Mouse (Mus musculus) C2C12 (cell line): Measurements from ENCODE around the gene Ttc23. TPM values are rescaled to one million over a fixed set of nuclear protein-coding genes. Genes with fewer than 3 reads are reported as not detected.

ENCODE experiments used
- H3K27me3 ChIP-seq: one replicate; pipeline ENCODE4 v1.6.1; 2011; ENCODE audit not compliant: control insufficient read depth, insufficient read depth, insufficient read length
- H3K36me3 ChIP-seq: one replicate; pipeline ENCODE4 v1.6.1; 2011; ENCODE audit not compliant: control insufficient read depth, insufficient read depth
- H3K4me3 ChIP-seq: one replicate; pipeline ENCODE4 v1.5.1; 2011; ENCODE audit warnings: mild to moderate bottlenecking, control low read depth; ENCODE audit not compliant: poor library complexity, insufficient read depth, severe bottlenecking
- H3K79me2 ChIP-seq: one replicate; pipeline ENCODE4 v1.6.1; 2011; ENCODE audit not compliant: control insufficient read depth, insufficient read depth
- H3K79me3 ChIP-seq: one replicate; pipeline ENCODE4 v1.6.1; 2011; ENCODE audit warnings: low read depth, control low read depth
- H3ac ChIP-seq: one replicate; pipeline ENCODE3; 2011; ENCODE audit warnings: low read depth; ENCODE audit not compliant: control insufficient read depth, insufficient read length
- CEBPB ChIP-seq: IDR thresholded peaks from one replicate; pipeline ENCODE4 v1.6.1; 2011; ENCODE audit warnings: low read depth, mild to moderate bottlenecking, control low read depth, moderate library complexity
- CTCF ChIP-seq: IDR thresholded peaks from one replicate; pipeline ENCODE4 v1.5.1; 2011; ENCODE audit not compliant: control insufficient read depth, insufficient read depth, insufficient read length
- FOSL1 ChIP-seq: IDR thresholded peaks from one replicate; pipeline ENCODE4 v1.8.0; 2011; ENCODE audit warnings: mild to moderate bottlenecking, low read length; ENCODE audit not compliant: poor library complexity, insufficient read depth, severe bottlenecking
- MAX ChIP-seq: IDR thresholded peaks from one replicate; pipeline ENCODE4 v1.6.1; 2011; ENCODE audit warnings: mild to moderate bottlenecking, control low read depth
- MYOD1 ChIP-seq: IDR thresholded peaks from one replicate; pipeline ENCODE4 v1.6.1; 2011; ENCODE audit warnings: low read depth; ENCODE audit not compliant: control insufficient read depth, insufficient read length
- MYOG ChIP-seq: IDR thresholded peaks from one replicate; pipeline ENCODE4 v1.6.1; 2011; ENCODE audit not compliant: control insufficient read depth, insufficient read length; ENCODE audit errors: extremely low read depth
- USF1 ChIP-seq: IDR thresholded peaks from one replicate; pipeline ENCODE4 v1.6.1; 2011; ENCODE audit warnings: low read depth, mild to moderate bottlenecking, control low read depth, moderate library complexity
- polyA plus RNA-seq: library from polyadenylated mRNA; unstranded; fragments of >200 nt; fragmentation: generic; extraction: Trizol; gene quantifications from one replicate; pipeline ENCODE4 v1.2.1, GENCODE M21; 2012; ENCODE audit warnings: missing spikeins

Gene Ttc23
- polyA plus RNA-seq, 1 experiment: 7.2 TPM

GRCm38 (mm10) chr7:67725016-67725415, 77.8 kb downstream of the Ttc23 start:
- Histone ChIP-seq H3K79me2 (no peaks in the 10 kb centered on the region), H3K79me3 (no peaks in the 10 kb centered on the region), H3ac (no peak overlapping the region), H3K36me3 (no peaks in the 10 kb centered on the region), H3K27me3 (no peaks in the 10 kb centered on the region), H3K4me3 (no peak overlapping the region)
- TF ChIP-seq MYOD1 (no peak), MYOG (no peak), FOSL1 (no peak), CEBPB (no peak), MAX (no peak), USF1 (no peak), CTCF (no peak)

GRCm38 (mm10) chr7:67728203-67728602, 81.0 kb downstream of the Ttc23 start:
- H3K4me3 ChIP-seq: no peak overlapping the region
- H3K27me3 ChIP-seq: no peaks in the 10 kb centered on the region
- H3K79me2 ChIP-seq: no peaks in the 10 kb centered on the region
- no peak for TF ChIP-seq MYOD1
- TF ChIP-seq MAX: no peak
- no peak for TF ChIP-seq CEBPB
- TF ChIP-seq CTCF: no peak
- no peak for TF ChIP-seq USF1
- no peak for TF ChIP-seq MYOG
- TF ChIP-seq FOSL1: no peak
- H3ac ChIP-seq: no peak overlapping the region
- no peaks in the 10 kb centered on the region for H3K79me3 ChIP-seq
- H3K36me3 ChIP-seq: no peaks in the 10 kb centered on the region

- no peak for TF ChIP-seq CTCF
- no peak for TF ChIP-seq MYOG
- no peak for TF ChIP-seq MAX
- no peak for TF ChIP-seq MYOD1
- TF ChIP-seq CEBPB: no peak
- TF ChIP-seq USF1: no peak
- TF ChIP-seq FOSL1: no peak
- Histone ChIP-seq H3K79me2 (no peaks in the 10 kb centered on the region), H3K4me3 (no peak overlapping the region), H3K36me3 (no peaks in the 10 kb centered on the region), H3K27me3 (no peaks in the 10 kb centered on the region), H3K79me3 (no peaks in the 10 kb centered on the region), H3ac (no peak overlapping the region)
Measured at GRCm38 (mm10) chr7:67728809-67729208, 81.6 kb downstream of the Ttc23 start.

GRCm38 (mm10) chr7:67730431-67731110, 83.4 kb downstream of the Ttc23 start:
- Histone ChIP-seq H3K27me3 (no peaks in the 10 kb centered on the region), H3K4me3 (no peak overlapping the region), H3K36me3 (no peaks in the 10 kb centered on the region), H3K79me3 (no peaks in the 10 kb centered on the region), H3K79me2 (no peaks in the 10 kb centered on the region), H3ac (no peak overlapping the region)
- no peak for TF ChIP-seq MAX
- TF ChIP-seq USF1: no peak
- no peak for TF ChIP-seq MYOG
- TF ChIP-seq MYOD1: no peak
- TF ChIP-seq FOSL1: no peak
- TF ChIP-seq CTCF: no peak
- TF ChIP-seq CEBPB: no peak

GRCm38 (mm10) chr7:67732276-67732675, 85.1 kb downstream of the Ttc23 start:
- Histone ChIP-seq H3K4me3 (no peak overlapping the region), H3K79me3 (no peaks in the 10 kb centered on the region), H3K27me3 (no peaks in the 10 kb centered on the region), H3ac (no peak overlapping the region), H3K79me2 (no peaks in the 10 kb centered on the region), H3K36me3 (no peaks in the 10 kb centered on the region)
- TF ChIP-seq MYOD1: no peak
- no peak for TF ChIP-seq USF1
- no peak for TF ChIP-seq CEBPB
- TF ChIP-seq CTCF: no peak
- no peak for TF ChIP-seq MAX

GRCm38 (mm10) chr7:67740382-67740781, 93.2 kb downstream of the Ttc23 start:
- H3K27me3 ChIP-seq: no peaks in the 10 kb centered on the region
- no peaks in the 10 kb centered on the region for H3K36me3 ChIP-seq
- TF ChIP-seq MAX: no peak
- no peak for TF ChIP-seq MYOD1
- TF ChIP-seq MYOG: no peak
- no peak for TF ChIP-seq CEBPB
- TF ChIP-seq USF1: no peak
- TF ChIP-seq CTCF: no peak
- TF ChIP-seq FOSL1: no peak
- H3K79me2 ChIP-seq: no peaks in the 10 kb centered on the region
- no peak overlapping the region for H3ac ChIP-seq
- no peak overlapping the region for H3K4me3 ChIP-seq
- H3K79me3 ChIP-seq: no peaks in the 10 kb centered on the region
